Mouse (Mus musculus) kidney, embryonic 14.5 days (tissue): ENCODE results near the gene Itih4. TPM values are rescaled to one million over a fixed set of nuclear protein-coding genes. Genes with fewer than 3 reads are reported as not detected.

ENCODE experiments used
- ATAC-seq: fragments of 200-750 bp; cut with Nextera tagmentation; 2 replicates; pipeline ENCODE4 v1.8.0; 2017; ENCODE audit warnings: moderate number of reproducible peaks, mild to moderate bottlenecking, moderate TSS enrichment, moderate library complexity; ENCODE audit not compliant: low FRiP score, low TSS enrichment
- H3K27ac ChIP-seq: fragments of 300-500 bp; sonication (generic); 2 replicates; pipeline ENCODE4 v1.5.1; 2014; ENCODE audit warnings: low read depth, mild to moderate bottlenecking, low read length, moderate library complexity, mixed read lengths
- H3K27me3 ChIP-seq: fragments of 300-500 bp; sonication (generic); 2 replicates; pipeline ENCODE4 v1.6.1; 2014; ENCODE audit warnings: mild to moderate bottlenecking, low read length; ENCODE audit not compliant: control insufficient read depth, insufficient read depth
- H3K36me3 ChIP-seq: fragments of 300-500 bp; sonication (generic); 2 replicates; pipeline ENCODE4 v1.6.1; 2014; ENCODE audit warnings: low read length, mixed read lengths; ENCODE audit not compliant: control insufficient read depth, insufficient read depth
- H3K4me1 ChIP-seq: fragments of 300-500 bp; sonication (generic); 2 replicates; pipeline ENCODE4 v1.6.1; 2014; ENCODE audit warnings: low read length, mixed read lengths; ENCODE audit not compliant: control insufficient read depth, insufficient read depth
- H3K4me2 ChIP-seq: fragments of 300-500 bp; sonication (generic); replicated peaks from 2 replicates; pipeline ENCODE4 v1.6.1; 2014; ENCODE audit warnings: low read depth, mild to moderate bottlenecking, low read length
- H3K4me3 ChIP-seq: fragments of 300-500 bp; sonication (generic); 2 replicates; pipeline ENCODE4 v1.5.1; 2014; ENCODE audit warnings: mild to moderate bottlenecking, low read length
- H3K9ac ChIP-seq: fragments of 300-500 bp; sonication (generic); 2 replicates; pipeline ENCODE4 v1.6.1; 2014; ENCODE audit warnings: low read depth, mild to moderate bottlenecking, low read length, moderate library complexity
- H3K9me3 ChIP-seq: fragments of 300-500 bp; sonication (generic); 2 replicates; pipeline ENCODE4 v1.6.1; 2016; ENCODE audit warnings: low read length; ENCODE audit not compliant: control insufficient read depth
- WGBS: fragments of 180-500 bp; shearing (Covaris S2); extraction: QIAGEN DNeasy Blood & Tissue Kit; methylation state at CpG from one replicate; pipeline ENCODE4 v1.1.7; 2014; 5-methylcytosine and 5-hydroxymethylcytosine counted together
- polyA plus RNA-seq: library from polyadenylated mRNA; unstranded; fragments of >200 nt; fragmentation: Nextera tagmentation; extraction: Ambion mirVana; gene quantifications from 2 replicates; pipeline ENCODE4 v1.2.1, GENCODE M21; 2014

Itih4 gene
- 0.12 and 0.26 TPM in 2 replicates for polyA plus RNA-seq

- H3K9ac ChIP-seq: no peak within 1 kb of the TSS
- H3K9me3 ChIP-seq: no peaks in the 10 kb centered on the region
- no peak within 1 kb of the TSS for H3K27ac ChIP-seq
- ATAC-seq: no peak
- 0 out of 2 replicates have a peak, but pooled peaks cover 5% of the 10 kb centered on the region for H3K4me1 ChIP-seq
- H3K4me3 ChIP-seq: no peak within 1 kb of the TSS
- WGBS: 81% methylated on average over 3 of the region's 3 CpGs
- no peaks in the 10 kb centered on the region for H3K36me3 ChIP-seq
- H3K4me2 ChIP-seq: no peak within 1 kb of the TSS
- no peaks in the 10 kb centered on the region for H3K27me3 ChIP-seq
Observed at GRCm38 (mm10) chr14:30886204-30886603, at the start of gene Itih4. Gene Itih4 (plus strand): TSS chr14:30886476.

GRCm38 (mm10) chr14:30837416-30837996 lies 48.8 kb upstream of the Itih4 start:
- H3K36me3 ChIP-seq: no peaks in the 10 kb centered on the region; the same call in 1 of the 2 replicates
- no peaks in the 10 kb centered on the region for H3K4me1 ChIP-seq
- ATAC-seq: no peak
- no peak overlapping the region for H3K4me2 ChIP-seq
- H3K9ac ChIP-seq: no peak overlapping the region
- H3K9me3 ChIP-seq: no peaks in the 10 kb centered on the region
- no peaks in the 10 kb centered on the region for H3K27me3 ChIP-seq
- no peak overlapping the region for H3K27ac ChIP-seq
- no peak overlapping the region for H3K4me3 ChIP-seq
- 83% methylated on average over 14 of the region's 14 CpGs for WGBS

- Histone ChIP-seq H3K27me3 (no peaks in the 10 kb centered on the region), H3K9me3 (no peaks in the 10 kb centered on the region), H3K36me3 (no peaks in the 10 kb centered on the region), H3K9ac (no peak overlapping the region), H3K4me2 (no peak overlapping the region), H3K4me3 (no peak overlapping the region), H3K4me1 (no peaks in the 10 kb centered on the region), H3K27ac (no peak overlapping the region)
- ATAC-seq: no peak
- WGBS: 90% methylated on average over 3 of the region's 3 CpGs
Observed at GRCm38 (mm10) chr14:30843701-30844100, 42.6 kb upstream of the Itih4 start.

GRCm38 (mm10) chr14:30850504-30850903 lies 35.8 kb upstream of the Itih4 start:
- H3K4me2 ChIP-seq: no peak overlapping the region
- no peaks in the 10 kb centered on the region for H3K36me3 ChIP-seq
- no peak overlapping the region for H3K27ac ChIP-seq
- no peak overlapping the region for H3K4me3 ChIP-seq
- 73% methylated on average over 5 of the region's 5 CpGs for WGBS
- H3K4me1 ChIP-seq: no peaks in the 10 kb centered on the region
- no peaks in the 10 kb centered on the region for H3K27me3 ChIP-seq
- no peaks in the 10 kb centered on the region for H3K9me3 ChIP-seq
- no peak for ATAC-seq
- no peak overlapping the region for H3K9ac ChIP-seq

GRCm38 (mm10) chr14:30852325-30852724 lies 34.0 kb upstream of the Itih4 start:
- Histone ChIP-seq H3K27me3 (no peaks in the 10 kb centered on the region), H3K9me3 (no peaks in the 10 kb centered on the region), H3K9ac (no peak overlapping the region), H3K4me3 (no peak overlapping the region), H3K4me1 (no peaks in the 10 kb centered on the region), H3K27ac (no peak overlapping the region), H3K4me2 (no peak overlapping the region), H3K36me3 (no peaks in the 10 kb centered on the region)
- no peak for ATAC-seq
- WGBS: 80% methylated on average over 5 of the region's 5 CpGs

GRCm38 (mm10) chr14:30855316-30855715 lies 31.0 kb upstream of the Itih4 start:
- Histone ChIP-seq H3K4me2 (no peak overlapping the region), H3K4me1 (no peaks in the 10 kb centered on the region), H3K27me3 (no peaks in the 10 kb centered on the region), H3K4me3 (no peak overlapping the region), H3K27ac (no peak overlapping the region), H3K9ac (no peak overlapping the region), H3K36me3 (no peaks in the 10 kb centered on the region), H3K9me3 (no peaks in the 10 kb centered on the region)
- no peak for ATAC-seq
- 95% methylated on average over 3 of the region's 3 CpGs for WGBS

GRCm38 (mm10) chr14:30856885-30857507 lies 29.3 kb upstream of the Itih4 start:
- Histone ChIP-seq H3K27me3 (no peaks in the 10 kb centered on the region), H3K27ac (no peak overlapping the region), H3K4me3 (no peak overlapping the region), H3K36me3 (no peaks in the 10 kb centered on the region), H3K9ac (no peak overlapping the region), H3K4me1 (no peaks in the 10 kb centered on the region), H3K9me3 (no peaks in the 10 kb centered on the region), H3K4me2 (no peak overlapping the region)
- WGBS: 80% methylated on average over 10 of the region's 10 CpGs
- ATAC-seq: no peak

- Histone ChIP-seq H3K4me1 (no peaks in the 10 kb centered on the region), H3K9me3 (no peaks in the 10 kb centered on the region), H3K36me3 (no peaks in the 10 kb centered on the region), H3K9ac (no peak overlapping the region), H3K4me3 (no peak overlapping the region), H3K27ac (no peak overlapping the region), H3K4me2 (no peak overlapping the region), H3K27me3 (no peaks in the 10 kb centered on the region)
- no peak for ATAC-seq
- 77% methylated on average over 4 of the region's 4 CpGs for WGBS
Observed at GRCm38 (mm10) chr14:30857990-30858389, 28.3 kb upstream of the Itih4 start.

- H3K36me3 ChIP-seq: peaks cover 9% of the 10 kb centered on the region; the same call in 1 of the 2 replicates
- H3K9ac ChIP-seq: no peak overlapping the region
- no peak overlapping the region for H3K4me2 ChIP-seq
- H3K27me3 ChIP-seq: no peaks in the 10 kb centered on the region
- H3K9me3 ChIP-seq: no peaks in the 10 kb centered on the region
- ATAC-seq: no peak
- H3K4me1 ChIP-seq: no peaks in the 10 kb centered on the region
- H3K27ac ChIP-seq: no peak overlapping the region
- H3K4me3 ChIP-seq: no peak overlapping the region
- 50% methylated on average over 16 of the region's 16 CpGs for WGBS
Observed at GRCm38 (mm10) chr14:30861421-30862125, 24.7 kb upstream of the Itih4 start.
